In genomic region chr11:75032946-75033345, GRCm38 (mm10) we compare ENCODE assay signal across 12 mouse cellular contexts.
DNase-seq lines count a peak whose midpoint lies in the region; ATAC-seq and TF ChIP-seq lines count a peak whose summit lies in the region.
"Had no signal": no experiment of that assay in that cellular context is flagged by ENCODE, and none has a peak within 500 bp of the region (broad histone marks: within the 10 kb centered on the region; RNA-seq: fewer than 3 reads in every experiment).

No protein-coding gene starts in this region.

- TF ChIP-seq CTCF in stomach, postnatal 0 days (IDR thresholded peaks at IDR 0.05; ENCODE audit: low read depth) = no peak

- H3K4me2 ChIP-seq in heart, embryonic 15.5 days = no peak overlapping the region
- H3K4me2 ChIP-seq in stomach, embryonic 14.5 days (replicated peaks; ENCODE audit: low read depth, low read length) = no peak overlapping the region
- H3K4me2 ChIP-seq in stomach, postnatal 0 days (replicated peaks; ENCODE audit: low read depth) = no peak overlapping the region
- no peak overlapping the region for H3K4me2 ChIP-seq in intestine, embryonic 16.5 days (ENCODE audit: low read depth, low read length)

- H3K36me3 ChIP-seq in heart, embryonic 15.5 days = no peaks in the 10 kb centered on the region
- H3K36me3 ChIP-seq in stomach, embryonic 14.5 days (ENCODE audit: control insufficient read depth, insufficient read depth, low read length) = no peaks in the 10 kb centered on the region; the same call in 1 of the 2 replicates
- no peaks in the 10 kb centered on the region for H3K36me3 ChIP-seq in stomach, postnatal 0 days (ENCODE audit: control insufficient read depth, insufficient read depth, low read length)
- H3K36me3 ChIP-seq in intestine, embryonic 16.5 days (ENCODE audit: control insufficient read depth, insufficient read depth, low read length) = no peaks in the 10 kb centered on the region

- no peak overlapping the region for H3K4me3 ChIP-seq in heart, embryonic 15.5 days
- no peak overlapping the region for H3K4me3 ChIP-seq in stomach, embryonic 14.5 days (ENCODE audit: low read depth, low read length)
- H3K4me3 ChIP-seq in stomach, postnatal 0 days (ENCODE audit: low read depth, low read length) = no peak overlapping the region
- H3K4me3 ChIP-seq in intestine, embryonic 16.5 days (ENCODE audit: low read length) = no peak overlapping the region
- H3K4me3 ChIP-seq: megakaryocyte, embryonic 14.5 days had no signal

- ATAC-seq in heart, embryonic 15.5 days (replicated peaks; ENCODE audit: insufficient number of reproducible peaks, insufficient read depth, low FRiP score, low read depth) = no peak
- ATAC-seq in stomach, embryonic 14.5 days (ENCODE audit: insufficient number of reproducible peaks, insufficient read depth, low FRiP score, low read depth) = no peak
- ATAC-seq in stomach, postnatal 0 days (ENCODE audit: low FRiP score, low TSS enrichment) = no peak
- ATAC-seq in intestine, embryonic 16.5 days = no peak

- TF ChIP-seq EP300 in stomach, postnatal 0 days (optimal IDR thresholded peaks at IDR 0.05) = no peak

- WGBS in heart, embryonic 15.5 days = 66% methylated on average over 2 of the region's 2 CpGs
- WGBS in stomach, embryonic 14.5 days = 67% methylated on average over 2 of the region's 2 CpGs
- 75% methylated on average over 2 of the region's 2 CpGs for WGBS in stomach, postnatal 0 days
- 61% methylated on average over 2 of the region's 2 CpGs for WGBS in intestine, embryonic 16.5 days

- no peaks in the 10 kb centered on the region for H3K9me3 ChIP-seq in heart, embryonic 15.5 days (replicated peaks)
- H3K9me3 ChIP-seq in stomach, embryonic 14.5 days (ENCODE audit: control insufficient read depth, low read depth, low read length) = no peaks in the 10 kb centered on the region
- H3K9me3 ChIP-seq in stomach, postnatal 0 days (ENCODE audit: control insufficient read depth, low read length) = no peaks in the 10 kb centered on the region
- no peaks in the 10 kb centered on the region for H3K9me3 ChIP-seq in intestine, embryonic 16.5 days (ENCODE audit: control insufficient read depth, low read length)
- H3K9me3 ChIP-seq: megakaryocyte, embryonic 14.5 days had no signal

- H3K4me1 ChIP-seq in heart, embryonic 15.5 days (replicated peaks) = peaks cover 16% of the 10 kb centered on the region
- H3K4me1 ChIP-seq in stomach, embryonic 14.5 days (ENCODE audit: control insufficient read depth, insufficient read depth, low read length) = peaks cover 15% of the 10 kb centered on the region
- no peaks in the 10 kb centered on the region; the same call in 1 of the 2 replicates for H3K4me1 ChIP-seq in stomach, postnatal 0 days (replicated peaks; ENCODE audit: control insufficient read depth, insufficient read depth)
- peaks cover 13% of the 10 kb centered on the region for H3K4me1 ChIP-seq in intestine, embryonic 16.5 days (ENCODE audit: control insufficient read depth, insufficient read depth, low read length)

- no peak overlapping the region for H3K9ac ChIP-seq in heart, embryonic 15.5 days
- no peak overlapping the region for H3K9ac ChIP-seq in stomach, embryonic 14.5 days (replicated peaks; ENCODE audit: low read depth, low read length)
- H3K9ac ChIP-seq in stomach, postnatal 0 days (ENCODE audit: low read length) = no peak overlapping the region
- H3K9ac ChIP-seq in intestine, embryonic 16.5 days (ENCODE audit: low read depth, low read length) = no peak overlapping the region
- H3K9ac ChIP-seq: liver, embryonic 14.5 days had no signal

- peak overlapping the region; percentile 67 for H3K27ac ChIP-seq in heart, embryonic 15.5 days
- peak overlapping the region; percentile 86 for H3K27ac ChIP-seq in stomach, embryonic 14.5 days (ENCODE audit: low read length)
- no peak overlapping the region for H3K27ac ChIP-seq in stomach, postnatal 0 days (replicated peaks)
- H3K27ac ChIP-seq in intestine, embryonic 16.5 days (ENCODE audit: low read length) = peak overlapping the region; percentile 68; the same call in 1 of the 2 replicates
- H3K27ac ChIP-seq: liver, embryonic 14.5 days had no signal

- no peak for DNase-seq in heart, postnatal 25 days (ENCODE audit: low spot score)
- no peak for DNase-seq in stomach, postnatal 0 days (ENCODE audit: low spot score)
- peak; percentile 53 for DNase-seq in thymus, postnatal 4 days
- DNase-seq in layer of hippocampus, adult 11-12 months (ENCODE audit: low spot score) = no peak
- DNase-seq: cerebellum, adult 9-11 months; kidney, postnatal 25 days had no signal

- no peaks in the 10 kb centered on the region for H3K27me3 ChIP-seq in heart, embryonic 15.5 days
- H3K27me3 ChIP-seq in stomach, embryonic 14.5 days (ENCODE audit: control insufficient read depth, insufficient read depth, low read length) = no peaks in the 10 kb centered on the region
- no peaks in the 10 kb centered on the region for H3K27me3 ChIP-seq in stomach, postnatal 0 days (ENCODE audit: control insufficient read depth, insufficient read depth, low read length)
- H3K27me3 ChIP-seq in intestine, embryonic 16.5 days (replicated peaks; ENCODE audit: control insufficient read depth, insufficient read depth, low read length) = no peaks in the 10 kb centered on the region
- H3K27me3 ChIP-seq: CH12.LX; megakaryocyte, embryonic 14.5 days had no signal

- intact Hi-C loops in heart, postnatal 25 days (cut with DNase I) = no loop called here
